Mouse (Mus musculus) gastrocnemius, postnatal 10 days (tissue): ENCODE results near the gene Vwf. TPM values are rescaled to one million over a fixed set of nuclear protein-coding genes. Genes with fewer than 3 reads are reported as not detected.

Experiments
- total RNA-seq, 2 experiments: library from RNA; stranded (reverse); gene quantifications; 2 replicates each; pipeline ENCODE4 v1.2.3; 2021

Vwf gene
- total RNA-seq, 2 experiments from 2014 or later = 26.5 to 27.6 TPM

Other genes with a start within 250 kb of the Vwf start
- gene Ltbr, start 232.9 kb upstream of the Vwf start, total RNA-seq = 10 to 100 TPM; 34.0 to 36.1 TPM
- under 1 TPM; 0.31 to 0.43 TPM for gene Scnn1a, start 226.1 kb upstream of the Vwf start, total RNA-seq
- gene Tnfrsf1a, start 197.4 kb upstream of the Vwf start, total RNA-seq = 10 to 100 TPM; 43.8 to 58.8 TPM
- under 1 TPM in 1 of 2 experiments, not detected in 1; 0.07 TPM for gene Plekhg6, start 166.0 kb upstream of the Vwf start, total RNA-seq
- gene Cd9, start 52.0 kb upstream of the Vwf start, total RNA-seq = 10 to 100 TPM; 84.5 to 86.4 TPM
- gene Ano2, start 143.6 kb downstream of the Vwf start, total RNA-seq = under 1 TPM; 0.12 to 0.14 TPM